Mouse (Mus musculus) neural tube, embryonic 12.5 days (tissue): ENCODE measurements at regions not wholly inside any gene's neighbourhood (a gene's known extent, or its start where the extent isn't known, plus 50 kb on each side); places are given as distances from the start of the nearest gene placed in this dataset.
"Not testable (repeated sequence)": the region's sequence is repeated elsewhere in the genome, so short reads cannot be mapped to it uniquely, and the experiment has no call there.

ENCODE experiments used
- ATAC-seq: fragments of 200-750 bp; cut with Nextera tagmentation; 2 replicates; pipeline ENCODE4 v1.8.0; 2017; ENCODE audit warnings: low read depth, mild to moderate bottlenecking, moderate TSS enrichment, moderate library complexity; ENCODE audit not compliant: low FRiP score
- H3K27ac ChIP-seq: fragments of 300-500 bp; sonication (generic); 2 replicates; pipeline ENCODE4 v1.5.1; 2016
- H3K27me3 ChIP-seq: fragments of 300-500 bp; sonication (generic); replicated peaks from 2 replicates; pipeline ENCODE4 v1.6.1; 2016; ENCODE audit warnings: mild to moderate bottlenecking
- H3K36me3 ChIP-seq: fragments of 300-500 bp; sonication (generic); 2 replicates; pipeline ENCODE4 v1.6.1; 2016; ENCODE audit warnings: mild to moderate bottlenecking
- H3K4me1 ChIP-seq: fragments of 300-500 bp; sonication (generic); 2 replicates; pipeline ENCODE4 v1.6.1; 2016
- H3K4me2 ChIP-seq: fragments of 300-500 bp; sonication (generic); replicated peaks from 2 replicates; pipeline ENCODE4 v1.6.1; 2016; ENCODE audit warnings: mild to moderate bottlenecking
- H3K4me3 ChIP-seq: fragments of 300-500 bp; sonication (generic); 2 replicates; pipeline ENCODE4 v1.5.1; 2016
- H3K9ac ChIP-seq: fragments of 300-500 bp; sonication (generic); 2 replicates; pipeline ENCODE4 v1.6.1; 2016; ENCODE audit warnings: mild to moderate bottlenecking
- H3K9me3 ChIP-seq: fragments of 300-500 bp; sonication (generic); 2 replicates; pipeline ENCODE4 v1.6.1; 2016; ENCODE audit warnings: mild to moderate bottlenecking
- WGBS: fragments of 180-500 bp; shearing (Covaris S2); methylation state at CpG from one replicate; pipeline ENCODE4 v1.1.7; 2016; 5-methylcytosine and 5-hydroxymethylcytosine counted together

GRCm38 (mm10) chr14:81685691-81686090, 1701.8 kb downstream of the Olfm4 start:
- Histone ChIP-seq H3K36me3 (no peaks in the 10 kb centered on the region), H3K27ac (no peak overlapping the region), H3K4me1 (no peaks in the 10 kb centered on the region), H3K4me3 (no peak overlapping the region), H3K9me3 (no peaks in the 10 kb centered on the region), H3K4me2 (no peak overlapping the region), H3K27me3 (no peaks in the 10 kb centered on the region), H3K9ac (no peak overlapping the region)
- peak; percentile 82 for ATAC-seq
- 22% methylated on average over 5 of the region's 5 CpGs for WGBS

GRCm38 (mm10) chr14:81692245-81692644, 1708.4 kb downstream of the Olfm4 start:
- H3K36me3 ChIP-seq, H3K4me3 ChIP-seq, H3K9me3 ChIP-seq, H3K27me3 ChIP-seq, H3K9ac ChIP-seq, ATAC-seq, H3K27ac ChIP-seq, H3K4me1 ChIP-seq, H3K4me2 ChIP-seq: not testable (repeated sequence)
- no CpG with 5 or more reads among the region's 2 CpGs for WGBS

- Histone ChIP-seq H3K27ac (no peak overlapping the region), H3K36me3 (no peaks in the 10 kb centered on the region), H3K4me1 (no peaks in the 10 kb centered on the region), H3K9me3 (no peaks in the 10 kb centered on the region), H3K9ac (no peak overlapping the region), H3K4me2 (no peak overlapping the region), H3K27me3 (no peaks in the 10 kb centered on the region), H3K4me3 (no peak overlapping the region)
- ATAC-seq: no peak
- WGBS: 74% methylated on average over 5 of the region's 5 CpGs
These were observed 1732.2 kb downstream of the Olfm4 start for GRCm38 (mm10) chr14:81716056-81716455.
